Mouse (Mus musculus) ovary, postnatal 10 days (tissue): ENCODE data around the gene Mamdc2.
"Not testable (repeated sequence)": the region's sequence is repeated elsewhere in the genome, so short reads cannot be mapped to it uniquely, and the experiment has no call there.

Experiments used
- DNase-seq: peaks from one replicate; pipeline ENCODE4 v3.0.0; 2022; ENCODE audit warnings: low spot score

The Mamdc2 gene

DNA sequence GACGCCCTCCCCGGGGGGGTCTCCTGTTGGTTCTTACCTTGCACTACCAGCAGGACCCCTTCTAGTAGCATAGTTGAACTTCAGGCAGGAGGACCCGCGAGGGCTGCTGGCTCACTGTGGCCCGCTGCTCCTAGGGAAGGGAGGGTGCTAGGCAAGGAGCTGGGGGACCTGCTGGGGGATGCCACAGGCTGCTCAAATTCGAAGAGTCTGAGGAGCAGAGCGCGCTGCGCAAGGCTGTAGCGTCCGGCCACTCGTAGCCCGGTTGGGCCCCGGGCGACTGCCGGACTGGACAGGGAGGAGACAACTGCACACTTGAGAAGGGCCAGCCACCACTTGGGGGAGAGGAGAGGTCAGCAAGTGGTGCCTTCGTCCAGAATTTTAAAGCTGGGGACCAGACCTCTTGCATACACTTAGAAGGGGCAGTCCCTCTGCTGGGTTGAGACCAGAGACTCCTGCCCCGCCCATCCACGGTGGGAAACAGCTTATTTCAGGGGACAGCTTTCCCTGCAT, at the start of gene Mamdc2:
TSS of gene Mamdc2 (minus strand) at position 455 of the 510 bp plus-strand sequence.
- peak; percentile 6 for DNase-seq

DNA sequence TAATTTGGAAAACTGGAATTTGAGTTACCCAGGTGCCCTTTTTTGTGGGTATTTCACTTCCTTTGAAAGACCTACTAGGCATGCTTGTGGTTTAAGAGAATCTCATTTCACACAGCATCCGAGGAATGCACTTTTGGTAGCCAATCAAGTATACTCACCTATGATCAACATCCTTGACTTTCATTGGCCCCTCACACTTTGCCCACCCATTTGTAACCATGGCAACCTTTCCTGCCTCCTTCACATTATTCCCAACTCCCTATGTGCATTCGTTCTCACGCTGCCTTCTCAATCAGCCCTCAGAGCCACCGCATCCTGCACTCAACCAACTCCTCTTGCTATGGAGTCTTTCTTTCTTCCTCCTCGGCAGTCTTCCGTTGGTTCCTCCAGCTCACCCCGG, 49.8 kb upstream of the Mamdc2 start:
- no peak for DNase-seq

DNA sequence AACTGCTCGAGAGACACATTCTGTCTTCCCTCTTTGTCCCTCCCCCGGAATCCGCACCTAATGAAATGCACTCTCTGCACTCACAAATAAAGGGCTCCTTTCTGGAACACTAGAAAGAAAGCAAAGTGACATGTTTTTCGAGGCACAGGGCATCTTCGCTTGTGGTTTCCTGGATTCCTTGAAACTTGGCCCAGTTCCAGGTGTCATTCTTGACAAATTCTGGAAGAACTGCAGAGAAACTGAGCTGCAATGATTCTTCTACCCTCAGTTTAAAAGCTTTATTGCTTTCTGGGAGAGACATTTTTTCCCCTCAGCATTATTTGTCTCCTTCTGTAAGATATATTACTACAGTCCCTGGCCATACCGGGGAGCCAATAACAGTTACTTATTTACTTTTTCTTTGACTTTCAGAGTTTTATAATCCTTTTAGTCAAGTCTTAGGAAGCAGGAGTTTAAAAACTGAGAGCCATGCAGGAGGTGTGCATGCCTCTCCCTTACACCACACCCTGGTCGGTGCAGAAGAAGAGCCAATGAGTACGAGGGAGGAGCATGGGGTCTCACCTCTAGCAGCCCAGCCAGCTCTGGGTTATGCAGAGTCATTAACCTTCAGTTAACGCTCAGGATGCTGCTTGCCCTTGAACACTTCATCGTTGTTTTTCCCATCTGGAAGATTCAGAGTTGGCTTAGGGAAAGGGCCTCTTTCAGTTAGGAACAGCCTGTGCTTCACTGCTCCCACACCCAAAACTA, 49.1 kb upstream of the Mamdc2 start:
- no peak for DNase-seq

DNA sequence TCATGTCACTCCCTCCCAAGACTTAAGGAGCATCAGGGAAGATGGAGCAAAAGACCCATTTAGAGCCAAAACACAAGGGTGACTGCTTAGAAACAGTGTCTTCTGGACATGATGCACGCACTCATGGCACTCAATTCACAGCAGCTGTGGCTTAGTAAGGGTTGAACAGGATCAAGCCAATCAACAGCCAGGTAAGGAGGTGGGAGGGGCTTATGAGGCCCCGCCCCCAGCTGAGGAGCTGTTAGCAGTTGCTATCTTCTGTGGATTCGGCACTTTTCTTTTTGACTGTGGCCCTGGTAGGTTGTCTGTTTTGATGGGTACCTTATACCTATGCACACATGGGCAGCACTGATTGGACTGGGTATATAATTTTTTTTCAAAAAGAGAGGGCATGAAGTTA, 48.3 kb upstream of the Mamdc2 start:
- no peak for DNase-seq

DNA sequence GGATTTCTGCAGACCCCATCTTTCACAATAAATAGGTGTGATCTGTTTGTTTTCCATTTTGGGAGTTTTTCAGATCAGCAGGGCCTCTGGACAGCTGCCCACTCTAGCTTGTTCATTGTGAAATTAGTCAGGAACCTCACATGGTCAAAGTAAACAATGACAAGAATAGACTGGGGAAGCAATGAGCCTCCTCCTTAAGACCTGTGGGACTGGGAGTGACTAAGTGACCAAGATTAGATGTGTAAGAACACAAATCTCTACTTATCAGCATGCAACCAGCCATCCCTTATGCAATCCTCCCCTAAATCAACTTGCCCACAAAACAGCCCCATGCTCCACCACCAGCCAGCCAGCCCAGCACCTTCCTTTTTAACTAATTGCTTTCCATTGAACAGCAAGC, 44.4 kb upstream of the Mamdc2 start:
- DNase-seq = no peak

DNA sequence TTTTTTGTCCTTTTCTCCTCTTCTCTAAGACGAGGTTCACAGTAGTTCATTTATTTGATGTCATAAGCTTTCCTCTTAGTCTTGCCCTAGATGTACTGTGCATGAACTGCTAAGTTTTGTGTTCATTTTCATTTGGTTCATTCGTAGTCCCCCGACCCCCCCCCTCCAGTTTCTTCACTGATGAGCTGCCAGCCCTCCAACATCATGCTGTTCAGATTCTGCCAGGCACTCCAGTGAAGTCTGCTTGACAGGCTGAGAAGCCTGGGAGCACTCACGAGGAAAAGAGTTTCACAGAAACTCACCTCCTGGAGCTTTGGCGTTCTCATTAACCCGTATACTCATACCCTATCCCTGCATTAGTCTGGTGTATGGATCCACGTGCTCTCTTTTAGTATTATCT, 42.5 kb upstream of the Mamdc2 start:
- not testable (repeated sequence) for DNase-seq

DNA sequence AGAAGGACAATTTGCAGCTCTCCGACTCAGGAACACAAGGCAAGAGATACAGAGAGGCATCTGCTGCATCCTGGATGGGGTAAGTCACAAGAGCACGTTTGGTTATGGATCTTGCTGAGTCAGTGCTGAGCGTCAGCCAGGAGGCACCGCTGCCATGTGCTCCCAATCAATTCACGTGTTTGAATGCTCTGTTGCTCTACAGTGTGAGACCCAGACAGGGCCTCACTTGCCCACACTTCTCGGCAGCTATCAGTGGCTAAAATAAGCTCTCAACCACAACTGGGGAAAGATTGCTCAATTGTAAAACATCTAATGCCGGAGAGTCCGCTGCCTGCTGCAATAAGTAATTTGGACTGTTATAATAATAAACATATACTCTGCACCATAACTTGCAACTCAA, 41.5 kb upstream of the Mamdc2 start:
- no peak for DNase-seq

DNA sequence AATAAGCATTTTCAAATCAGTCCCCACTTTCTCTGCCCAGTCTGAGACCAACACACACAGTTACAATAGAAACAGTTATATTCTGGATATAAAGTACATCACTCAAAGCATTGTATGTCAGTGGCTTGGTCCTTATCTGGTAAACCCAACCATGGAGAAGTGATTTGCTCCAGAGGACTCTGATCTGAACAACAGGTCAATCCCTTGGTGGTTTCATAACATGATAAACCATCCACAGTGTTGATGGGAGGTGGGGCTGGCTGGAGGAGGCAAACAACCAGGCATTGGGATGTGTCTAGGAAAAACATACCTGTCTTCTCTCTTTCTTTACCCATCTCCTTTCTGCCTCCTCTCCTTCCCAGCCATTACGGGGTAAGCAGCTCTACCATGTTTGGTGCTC, 39.2 kb upstream of the Mamdc2 start:
- DNase-seq = no peak

DNA sequence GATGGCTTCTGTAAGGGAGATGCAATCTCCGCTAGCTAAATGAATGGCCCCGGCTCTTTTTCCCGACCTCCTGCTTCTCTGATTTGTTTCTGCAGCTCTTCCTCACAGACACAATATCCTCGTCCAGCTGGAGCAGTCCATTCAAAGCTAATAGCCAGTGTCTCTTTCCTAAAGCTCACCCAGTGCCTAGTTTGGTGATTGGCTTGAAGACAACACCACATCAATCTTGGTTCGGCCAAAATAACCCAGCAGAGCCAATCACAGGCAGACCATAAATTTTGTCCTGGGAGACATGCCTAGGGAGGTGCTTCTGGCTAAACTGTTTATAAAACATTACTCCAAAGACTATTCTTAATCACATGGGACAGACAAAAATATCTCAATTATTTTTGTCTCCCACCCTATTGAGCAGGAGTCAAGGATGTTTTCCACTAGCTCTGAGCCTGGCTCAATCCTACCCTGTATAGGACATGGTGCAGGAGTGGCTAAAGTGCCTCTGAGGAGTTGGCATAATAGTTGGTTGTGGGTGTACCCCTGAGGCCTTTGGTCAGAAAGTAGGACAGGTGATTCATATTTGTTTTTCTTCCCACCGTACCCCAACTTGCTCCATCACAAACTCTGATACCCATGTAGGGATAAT, 38.5 kb upstream of the Mamdc2 start:
- no peak for DNase-seq

DNA sequence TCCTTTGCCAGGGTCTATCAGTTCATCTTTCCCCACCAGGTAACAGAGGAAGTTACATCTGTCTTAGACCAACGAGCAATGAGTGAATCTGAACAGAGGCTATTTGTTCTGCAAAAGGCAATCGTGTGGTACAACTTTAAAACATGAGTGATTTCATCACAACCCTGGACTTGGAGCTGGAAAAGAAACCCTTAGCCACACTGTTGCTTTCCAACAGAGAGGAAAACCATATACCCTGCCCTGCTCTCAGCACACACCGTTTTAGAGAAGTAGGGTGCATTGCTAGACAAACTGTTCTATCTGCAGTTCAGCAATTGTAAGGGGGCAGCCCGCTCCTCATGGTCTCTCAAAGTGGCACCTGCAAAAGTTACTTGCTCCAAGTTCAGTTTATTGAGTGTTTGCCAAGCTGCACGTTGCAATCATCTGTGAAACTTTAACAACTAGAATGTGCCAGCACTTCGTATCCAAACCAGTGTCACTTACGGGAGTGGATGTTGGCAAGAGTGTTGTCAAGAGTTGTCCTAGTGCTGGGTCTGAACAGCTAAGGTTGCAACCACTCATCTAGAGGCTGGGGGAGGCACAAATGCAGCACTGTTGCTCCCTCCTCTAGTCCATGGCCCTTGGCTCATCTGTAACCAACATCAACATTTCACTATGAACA, 37.8 kb upstream of the Mamdc2 start:
- no peak for DNase-seq

DNA sequence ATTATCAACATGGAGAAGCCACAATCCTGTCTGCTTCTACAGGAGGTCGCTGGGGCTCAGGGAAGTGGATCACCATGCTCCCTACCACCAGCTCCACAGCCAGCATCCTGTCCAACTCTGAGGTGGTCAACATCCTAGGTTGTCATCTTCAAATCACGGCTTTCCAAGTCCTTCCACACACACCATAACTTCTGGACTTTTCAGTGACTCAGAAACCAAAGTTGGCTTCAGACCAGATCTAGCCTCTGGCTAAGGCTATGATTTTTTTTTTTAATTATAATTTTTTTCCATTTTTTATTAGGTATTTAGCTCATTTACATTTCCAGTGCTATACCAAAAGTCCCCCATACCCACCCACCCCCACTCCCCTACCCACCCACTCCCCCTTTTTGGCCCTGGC, 34.3 kb upstream of the Mamdc2 start:
- not testable (repeated sequence) for DNase-seq

DNA sequence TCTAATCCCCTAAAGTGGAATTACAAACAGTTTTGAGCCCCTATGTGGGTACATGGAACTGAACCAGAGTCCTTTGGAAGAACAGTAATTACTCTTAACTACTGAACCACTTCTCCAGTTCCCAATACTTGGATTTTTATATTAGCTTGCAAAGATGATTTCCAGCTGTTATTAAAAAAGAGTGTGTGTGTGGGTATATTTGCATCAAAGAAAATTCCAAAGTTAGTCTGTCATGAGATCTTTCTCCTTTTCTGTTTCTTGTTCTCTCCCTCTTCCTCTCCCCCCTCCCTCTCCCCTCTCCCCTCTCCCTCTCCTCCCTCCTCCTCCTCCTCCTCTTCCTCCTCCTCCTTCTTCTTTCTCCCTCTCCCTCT, 31.3 kb upstream of the Mamdc2 start:
- DNase-seq = no peak

DNA sequence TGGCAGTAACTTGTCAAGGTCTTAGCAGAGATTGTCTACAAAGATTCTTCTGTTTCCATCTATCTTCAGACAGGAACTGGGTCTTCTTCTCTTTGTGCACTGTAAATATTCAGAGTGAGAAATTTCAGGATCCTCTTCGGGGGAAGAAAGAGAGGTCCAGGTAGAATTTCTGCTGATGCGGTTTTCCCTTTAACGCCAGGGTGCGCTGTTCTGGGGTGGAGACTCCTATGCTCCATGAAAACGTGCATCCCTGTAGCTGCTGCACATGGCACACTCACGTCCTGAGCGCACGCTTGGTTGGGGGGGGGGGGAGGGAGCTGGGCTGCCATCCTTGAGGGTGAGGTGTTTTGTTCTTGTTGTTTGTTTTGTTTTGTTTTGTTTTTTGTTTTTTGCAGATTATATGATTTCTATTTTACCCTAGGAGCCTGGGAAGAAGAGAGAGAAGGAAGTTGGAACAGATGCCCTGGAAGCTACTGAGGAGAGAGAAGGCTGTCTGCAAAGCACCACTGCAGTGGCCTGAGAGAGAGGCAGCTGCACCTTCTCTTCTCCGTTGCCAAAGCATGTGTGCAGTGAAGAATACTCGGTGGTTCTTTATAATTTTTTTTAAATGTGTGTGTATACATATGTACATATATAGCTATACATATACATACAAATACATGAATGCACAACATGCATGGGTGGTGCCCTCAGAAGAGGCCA, 30.8 kb upstream of the Mamdc2 start:
- no peak for DNase-seq

DNA sequence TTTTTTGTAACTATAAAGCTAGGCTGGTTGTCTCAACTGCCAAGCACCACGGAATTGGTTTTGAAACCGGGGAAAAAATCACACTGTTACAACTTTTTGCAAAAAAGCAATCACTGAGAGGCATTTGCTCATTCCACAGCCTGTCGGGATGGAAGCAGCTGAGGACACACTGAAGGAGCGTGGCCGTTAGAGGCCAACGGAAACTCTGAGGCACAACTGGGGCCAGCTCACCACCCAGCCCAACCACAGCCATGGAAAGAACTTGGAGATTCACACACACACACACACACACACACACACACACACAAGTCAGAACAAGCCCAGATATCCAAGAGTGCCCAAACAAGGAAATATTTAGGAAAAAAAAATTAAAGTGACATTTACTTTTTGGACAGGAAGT, 29.6 kb upstream of the Mamdc2 start:
- DNase-seq = no peak

DNA sequence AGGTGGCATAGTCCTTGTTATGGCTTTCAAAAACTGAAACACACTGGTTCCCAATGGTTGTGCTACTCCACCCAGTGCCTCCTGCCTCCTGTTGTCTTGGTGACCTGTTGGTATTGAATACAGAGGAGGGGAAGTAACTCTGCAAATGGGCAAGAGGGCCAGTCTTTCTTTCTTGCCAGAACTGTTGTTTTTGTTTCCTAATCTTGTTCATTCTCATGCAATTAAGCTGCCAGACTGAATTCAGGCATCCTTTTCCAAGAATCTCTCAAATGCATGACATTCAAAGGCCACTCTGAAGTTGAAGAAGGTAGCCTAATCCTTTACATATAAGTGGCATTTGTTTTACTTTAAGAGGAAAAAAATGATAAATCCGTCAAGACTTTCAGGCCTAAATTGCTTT, 19.6 kb upstream of the Mamdc2 start:
- no peak for DNase-seq

DNA sequence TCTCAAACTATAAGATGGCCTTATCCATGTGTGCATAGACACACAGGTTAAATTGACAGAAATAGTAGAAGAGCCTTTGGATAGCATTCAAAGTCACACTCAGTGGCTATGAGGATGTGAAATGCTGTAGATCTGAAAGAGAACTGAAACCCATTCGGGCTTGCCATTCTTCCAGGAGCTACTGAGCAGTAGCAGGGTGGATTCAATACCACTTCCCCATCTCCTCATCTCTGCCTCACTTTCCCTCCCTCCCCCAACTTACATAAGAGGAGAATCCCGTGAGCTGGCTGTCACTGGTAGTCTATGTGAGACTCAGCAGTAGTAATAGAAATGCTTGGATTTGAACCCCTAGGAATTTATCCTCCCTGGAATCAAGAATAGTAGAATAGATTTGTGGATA, 18.8 kb upstream of the Mamdc2 start:
- DNase-seq = no peak

DNA sequence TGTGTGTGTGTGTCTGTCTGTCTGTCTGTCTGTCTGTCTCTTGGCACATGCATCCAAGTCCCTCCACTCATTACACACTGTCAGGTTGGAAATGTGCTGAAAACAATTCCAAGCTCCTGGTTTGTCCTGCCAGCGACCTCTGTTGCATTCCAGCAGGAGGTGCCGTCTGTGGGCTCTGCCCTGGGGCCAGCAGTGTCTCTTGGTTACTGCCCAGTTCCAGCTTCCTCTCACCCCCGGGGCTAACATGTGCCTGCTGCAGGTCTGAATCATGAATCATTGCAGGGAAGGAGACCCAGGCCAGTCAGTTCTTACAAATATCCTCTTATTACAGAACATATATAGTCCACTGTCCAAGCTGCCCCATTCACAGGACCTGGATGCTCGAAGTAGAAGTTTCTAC, 9.2 kb upstream of the Mamdc2 start:
- DNase-seq = no peak

DNA sequence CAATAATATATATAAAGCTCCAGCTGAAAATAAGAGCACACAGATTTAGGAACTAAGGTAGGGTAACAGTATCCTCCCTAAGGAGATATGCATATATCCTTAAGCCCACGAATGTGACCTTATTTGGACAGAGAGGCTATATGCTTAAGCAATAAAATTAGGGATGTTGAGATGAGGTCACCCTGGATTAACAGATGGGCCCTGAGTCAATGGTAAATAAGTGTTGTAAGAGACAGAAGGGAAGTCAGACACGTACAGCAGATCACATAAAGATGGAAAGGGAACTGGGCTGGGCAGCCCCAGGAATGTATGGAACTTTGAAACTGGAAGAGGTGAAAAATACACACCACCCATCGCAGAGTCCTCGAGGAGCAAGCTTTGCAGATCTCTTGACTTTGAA, 3.1 kb upstream of the Mamdc2 start:
- no peak for DNase-seq

DNA sequence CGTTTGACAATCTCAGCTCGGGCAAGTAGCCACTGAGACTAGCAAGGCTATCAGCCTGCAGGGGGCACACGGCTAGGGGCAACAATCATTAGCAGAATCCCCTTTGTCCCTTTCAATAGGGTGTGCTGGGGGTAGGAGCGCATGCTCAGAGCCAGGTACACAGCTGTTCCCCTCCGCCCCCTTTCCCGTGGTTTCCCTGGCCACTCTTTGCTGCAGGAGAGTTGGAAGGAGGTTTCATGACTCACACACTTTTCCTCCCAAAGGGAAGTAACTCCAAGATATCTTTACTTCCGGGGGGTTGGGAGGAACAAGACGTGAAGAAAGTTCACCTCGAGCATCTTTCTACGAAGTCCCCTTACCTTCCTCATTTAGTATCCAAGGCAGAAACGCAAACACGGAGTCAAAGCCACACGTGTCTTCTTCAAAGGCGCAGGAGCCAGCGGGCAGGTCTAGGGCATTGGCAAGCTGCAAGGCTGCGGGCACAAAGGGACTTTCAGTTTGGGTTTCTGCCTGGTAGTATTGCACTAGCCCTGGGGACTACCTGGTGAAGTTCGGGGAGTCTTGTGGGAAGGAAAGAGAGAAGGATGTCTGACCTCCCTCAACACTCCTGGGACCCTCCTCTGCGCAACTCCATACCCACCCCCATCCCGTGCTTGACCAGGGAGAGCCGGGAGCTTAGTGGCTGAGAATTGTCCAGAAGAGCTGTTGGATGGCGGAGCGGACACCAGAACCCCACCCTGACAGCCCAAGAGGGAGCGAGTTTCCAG, 838 bp downstream of the Mamdc2 start:
- DNase-seq = peak; percentile 2

DNA sequence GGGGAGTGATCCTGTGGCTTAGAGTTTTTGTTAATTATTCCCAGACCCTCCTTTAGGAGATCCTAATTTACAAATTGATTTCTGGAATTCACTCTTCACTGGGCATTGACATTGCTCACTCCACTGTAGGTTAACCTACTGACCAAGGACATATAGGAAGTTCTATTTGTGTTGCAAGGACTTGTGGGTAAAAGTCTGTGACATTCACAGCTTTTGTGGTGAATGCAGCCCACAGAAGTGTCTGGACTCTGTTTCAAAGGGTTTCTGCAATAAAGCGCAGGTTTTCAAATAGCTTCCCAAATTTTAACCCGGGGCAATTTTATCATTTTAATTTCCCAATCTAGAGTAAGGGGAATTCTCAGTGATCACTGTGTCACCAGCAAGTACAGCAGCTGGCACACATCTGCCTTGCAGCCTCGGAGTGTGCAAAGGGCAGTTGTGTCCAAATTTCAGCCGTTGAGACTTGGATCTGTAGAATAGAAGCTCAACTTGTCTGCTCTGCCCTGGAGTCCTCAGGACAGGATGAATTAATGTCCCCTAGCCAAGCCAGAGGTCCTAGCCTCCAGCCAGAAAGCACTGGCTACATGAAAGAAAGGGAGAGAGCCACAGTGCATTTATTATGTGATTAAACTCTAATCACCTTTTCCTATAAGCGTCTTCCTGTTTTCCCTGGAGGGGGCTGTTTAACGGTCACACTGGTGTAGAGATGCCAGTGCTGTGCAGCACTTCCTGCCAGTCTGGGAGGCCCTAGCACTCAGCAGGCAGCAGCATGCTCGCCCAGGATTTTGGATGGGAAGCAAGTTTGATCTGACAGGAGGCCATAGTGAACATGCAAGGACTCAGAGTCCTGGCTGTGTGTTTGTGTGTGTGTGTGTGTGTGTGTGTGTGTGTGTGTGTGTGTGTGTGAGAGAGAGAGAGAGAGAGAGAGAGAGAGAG, 3.1 kb downstream of the Mamdc2 start:
- no peak for DNase-seq

DNA sequence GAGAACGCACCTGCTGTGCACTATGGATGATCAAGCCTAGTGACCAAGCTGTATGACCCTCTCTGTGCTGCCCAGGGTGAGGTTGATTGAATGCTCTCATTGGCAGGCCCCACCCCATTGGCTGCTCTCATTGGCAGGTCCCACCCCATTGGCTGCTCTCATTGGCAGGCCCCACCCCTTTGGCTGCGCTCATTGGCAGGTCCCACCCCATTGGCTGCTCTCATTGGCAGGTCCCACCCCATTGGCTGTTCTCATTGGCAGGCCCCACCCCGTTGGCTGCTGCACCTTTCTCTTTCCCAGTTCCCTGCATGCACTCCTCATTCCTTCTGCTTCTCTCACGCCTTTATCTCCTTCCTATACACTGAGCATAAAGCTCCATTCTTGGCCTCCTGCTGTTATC, 12.5 kb downstream of the Mamdc2 start:
- no peak for DNase-seq
